Mouse (Mus musculus) Patski (cell line): ENCODE measurements at regions not wholly inside any gene's neighbourhood (a gene's known extent, or its start where the extent isn't known, plus 50 kb on each side); places are given as distances from the start of the nearest gene placed in this dataset.

Source experiments
- ATAC-seq: fragments of 100-300 bp; one replicate; pipeline ENCODE4 v1.8.0; 2021
- CTCF ChIA-PET: fragments of 350-600 bp; sonication (Branson Sonifier 250); formaldehyde crosslinking; loops from one replicate; lab custom pipeline; 2022; ENCODE audit warnings: inconsistent platforms; lab: Charles Lee
- POLR2A ChIA-PET: fragments of 350-600 bp; sonication (Branson Sonifier 250); formaldehyde crosslinking; loops from one replicate; lab custom pipeline; 2022; ENCODE audit warnings: antibody characterized with exemption, inconsistent platforms; lab: Charles Lee
- DNase-seq: peaks from one replicate; pipeline ENCODE4 v3.0.0-alpha.2; 2011; ENCODE audit warnings: low read depth, low spot score
- H3K27me3 ChIP-seq: fragments of 371-371 bp; one replicate; pipeline ENCODE4 v1.5.1; 2021
- CTCF ChIP-seq: fragments of 100-300 bp; IDR thresholded peaks from one replicate; pipeline ENCODE4 v1.5.1; 2021
- in situ Hi-C: fragments of 300-500 bp; cut with MboI; formaldehyde crosslinking; loops from 3 replicates; pipeline ENCODE4 v1.11.1; 2018; ENCODE audit warnings: low pct_unique_long_range_greater_than_20kb, mixed read lengths

GRCm38 (mm10) chr7:77477519-77477918 is 1247.8 kb downstream of the Agbl1 start:
- TF ChIP-seq CTCF, result no peak
- DNase-seq (no peak), ATAC-seq (no peak)
- no peaks in the 10 kb centered on the region for H3K27me3 ChIP-seq
- in situ Hi-C loops, result no loop called here
- ChIA-PET POLR2A (no interaction called here), CTCF (no interaction called here)

- H3K27me3 ChIP-seq, result no peaks in the 10 kb centered on the region
- POLR2A ChIA-PET, result no interaction called here
- no peak for TF ChIP-seq CTCF
- in situ Hi-C loops, result no loop called here
- DNase-seq, result no peak
- ATAC-seq, result no peak
- CTCF ChIA-PET, result no interaction called here
Measured at GRCm38 (mm10) chr7:77446052-77446367, 1216.3 kb downstream of the Agbl1 start.

DNA sequence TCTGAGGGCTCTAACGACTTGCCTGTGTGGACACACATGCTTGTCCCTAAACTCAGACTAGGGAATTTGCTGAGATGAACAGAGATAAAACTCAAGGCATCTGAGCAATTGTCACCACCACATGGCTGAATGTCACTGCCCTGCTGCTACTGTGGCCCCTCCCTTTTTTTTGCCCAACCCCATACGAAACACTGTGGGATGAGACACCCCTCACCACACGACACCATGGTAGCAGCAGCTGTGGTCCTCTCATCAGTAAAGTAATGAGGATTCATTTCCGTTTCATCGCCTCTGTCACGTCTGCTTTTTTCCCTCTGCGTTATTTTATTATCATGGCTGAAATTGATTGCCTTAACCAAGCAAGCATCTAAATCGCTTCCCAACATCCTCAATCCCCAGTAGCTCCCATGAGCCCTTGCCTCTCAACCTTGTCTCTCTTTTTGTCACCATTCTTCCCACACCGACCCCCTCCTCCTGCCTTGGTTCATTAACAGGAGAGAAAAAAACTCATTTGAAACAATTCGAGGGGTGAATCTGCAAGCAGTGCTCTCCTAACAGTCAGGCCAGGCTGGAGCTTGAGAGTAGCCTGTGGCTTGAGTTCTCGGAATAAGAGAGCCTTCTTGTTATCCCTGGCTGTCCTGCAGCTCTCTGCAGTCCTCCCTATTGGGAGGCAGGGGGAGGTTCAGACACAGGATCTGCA is 1215.8 kb downstream of the Agbl1 start:
- ChIA-PET CTCF (no interaction called here), POLR2A (no interaction called here)
- ATAC-seq, result no peak
- DNase-seq, result no peak
- no peaks in the 10 kb centered on the region for H3K27me3 ChIP-seq
- in situ Hi-C loops, result no loop called here
- TF ChIP-seq CTCF, result no peak

DNA sequence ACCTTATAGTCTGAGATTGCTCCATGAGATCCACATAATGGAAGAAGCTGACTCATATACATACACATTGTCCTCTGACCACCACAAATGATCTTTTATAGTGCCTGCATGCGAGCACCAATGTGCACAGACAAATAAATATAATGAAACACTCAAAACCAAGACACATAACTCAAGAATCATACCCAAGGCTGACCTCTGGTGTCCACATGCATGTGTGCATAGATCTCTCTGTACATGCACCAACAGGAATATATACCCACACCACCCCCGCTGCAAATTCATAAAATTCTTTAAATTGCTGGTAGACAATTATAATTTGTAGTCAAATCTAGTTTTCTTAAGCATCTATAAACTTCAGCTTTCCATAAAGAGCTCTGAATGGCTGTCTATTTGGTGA is 1211.9 kb downstream of the Agbl1 start:
- no peak for DNase-seq
- in situ Hi-C loops, result no loop called here
- ChIA-PET CTCF (interaction anchor here (1.5 kb wide), 1 partner anchor 14 kb away, joined by 3 read pairs; no protein-coding TSS in a partner anchor), POLR2A (no interaction called here)
- no peak for ATAC-seq
- peak; percentile 56 for TF ChIP-seq CTCF
- no peaks in the 10 kb centered on the region for H3K27me3 ChIP-seq

DNA sequence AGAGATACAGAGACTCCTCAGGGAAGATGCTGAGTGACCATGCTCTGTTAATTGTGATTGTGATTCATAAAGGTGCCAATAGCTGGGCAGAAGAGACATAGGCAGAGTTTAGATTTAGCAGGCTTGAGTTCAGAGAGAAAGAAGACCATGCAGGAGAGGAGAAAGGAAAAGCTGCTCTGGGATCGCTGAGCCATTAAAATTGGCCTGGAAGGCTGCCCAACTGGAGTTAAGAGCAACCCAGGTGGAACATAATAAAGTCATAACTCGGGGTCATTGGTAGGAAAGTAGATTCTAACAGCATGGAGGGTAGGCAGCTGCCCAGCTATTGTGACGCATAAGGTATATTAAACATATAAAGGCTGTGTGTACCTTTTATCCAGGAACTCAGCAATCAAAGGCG is 1183.9 kb downstream of the Agbl1 start:
- in situ Hi-C loops, result no loop called here
- DNase-seq (no peak), ATAC-seq (no peak)
- ChIA-PET POLR2A (no interaction called here), CTCF (no interaction called here)
- TF ChIP-seq CTCF, result no peak
- H3K27me3 ChIP-seq, result no peaks in the 10 kb centered on the region
